Mouse (Mus musculus) kidney, adult 2 months (tissue): Measurements from ENCODE around the gene Pdzk1ip1.

Experiments used
- CTCF ChIP-seq: fragments of 200-500 bp; conservative IDR thresholded peaks from 2 replicates; pipeline ENCODE4 v1.5.1; 2011; ENCODE audit warnings: low read depth, mild to moderate bottlenecking, control low read depth, low read length, moderate library complexity, mixed read lengths; ENCODE audit not compliant: insufficient read depth, insufficient read length
- POLR2A ChIP-seq: fragments of 200-500 bp; IDR thresholded peaks from one replicate; pipeline ENCODE4 v1.6.1; 2011; ENCODE audit warnings: low read depth, low read length, control low read depth

DNA sequence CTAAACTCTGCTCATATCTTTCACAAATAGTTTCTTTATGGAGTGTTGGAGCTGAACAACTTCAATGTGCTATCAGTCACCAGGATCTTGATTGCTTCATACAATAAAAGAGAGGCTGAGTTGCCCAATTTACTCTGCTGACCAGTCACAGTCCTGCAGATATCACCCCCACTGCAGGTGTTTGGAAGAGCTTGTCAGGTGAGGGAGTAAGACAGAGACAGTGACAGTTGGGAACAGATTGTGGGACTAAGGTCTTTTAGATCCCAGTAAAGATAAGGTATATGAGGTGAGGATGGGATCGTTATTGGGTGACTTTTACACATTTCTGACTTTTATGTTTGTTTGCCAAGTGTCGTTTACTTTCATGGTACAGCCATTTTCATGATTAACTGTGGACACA is 22.7 kb downstream of the Pdzk1ip1 start:
- TF ChIP-seq POLR2A (no peak), CTCF (no peak)
